Mouse (Mus musculus) midbrain, postnatal 0 days (tissue): ENCODE results near the gene Fbln2. TPM values are rescaled to one million over a fixed set of nuclear protein-coding genes. Genes with fewer than 3 reads are reported as not detected.

Experiments
- ATAC-seq: fragments of 200-750 bp; cut with Nextera tagmentation; 2 replicates; pipeline ENCODE4 v1.8.0; 2017; ENCODE audit warnings: moderate number of reproducible peaks, mild to moderate bottlenecking, moderate TSS enrichment, moderate library complexity; ENCODE audit not compliant: low FRiP score
- DNase-seq: peaks from one replicate; pipeline ENCODE4 v3.0.0-alpha.2; 2015; ENCODE audit warnings: low spot score
- H3K27ac ChIP-seq: fragments of 300-500 bp; sonication (generic); 2 replicates; pipeline ENCODE4 v1.5.1; 2014; ENCODE audit warnings: low read depth, mild to moderate bottlenecking, low read length, mixed read lengths
- H3K27me3 ChIP-seq: fragments of 300-500 bp; sonication (generic); 2 replicates; pipeline ENCODE4 v1.6.1; 2014; ENCODE audit warnings: low read length, control low read depth, mixed read lengths; ENCODE audit not compliant: insufficient read depth
- H3K36me3 ChIP-seq: fragments of 300-500 bp; sonication (generic); 2 replicates; pipeline ENCODE4 v1.6.1; 2014; ENCODE audit warnings: low read length, control low read depth, mixed read lengths; ENCODE audit not compliant: insufficient read depth
- H3K4me1 ChIP-seq: fragments of 300-500 bp; sonication (generic); 2 replicates; pipeline ENCODE4 v1.6.1; 2014; ENCODE audit warnings: mild to moderate bottlenecking, control low read depth, antibody characterized with exemption, low read length, mixed read lengths; ENCODE audit not compliant: insufficient read depth
- H3K4me2 ChIP-seq: fragments of 300-500 bp; sonication (generic); 2 replicates; pipeline ENCODE4 v1.6.1; 2014; ENCODE audit warnings: low read depth, mild to moderate bottlenecking, low read length, mixed read lengths; ENCODE audit not compliant: poor library complexity, severe bottlenecking
- H3K4me3 ChIP-seq: fragments of 300-500 bp; sonication (generic); 2 replicates; pipeline ENCODE4 v1.5.1; 2014; ENCODE audit warnings: low read depth, mild to moderate bottlenecking, low read length, moderate library complexity
- H3K9ac ChIP-seq: fragments of 300-500 bp; sonication (generic); replicated peaks from 2 replicates; pipeline ENCODE4 v1.6.1; 2014; ENCODE audit warnings: mild to moderate bottlenecking, low read length, moderate library complexity, mixed read lengths; ENCODE audit not compliant: poor library complexity, severe bottlenecking
- H3K9me3 ChIP-seq: fragments of 300-500 bp; sonication (generic); 2 replicates; pipeline ENCODE4 v1.6.1; 2016; ENCODE audit warnings: low read length, control low read depth
- CTCF ChIP-seq: IDR thresholded peaks from 2 replicates; pipeline ENCODE4 v1.5.1; 2016; ENCODE audit warnings: antibody characterized with exemption, mild to moderate bottlenecking
- WGBS: fragments of 180-500 bp; shearing (Covaris S2); extraction: QIAGEN DNeasy Blood & Tissue Kit; methylation state at CpG from one replicate; pipeline ENCODE4 v1.1.7; 2014; 5-methylcytosine and 5-hydroxymethylcytosine counted together
- polyA plus RNA-seq: library from polyadenylated mRNA; unstranded; fragments of >200 nt; fragmentation: Nextera tagmentation; extraction: Ambion mirVana; gene quantifications from 2 replicates; pipeline ENCODE4 v1.2.1, GENCODE M21; 2015
- total RNA-seq: library from RNA; depleted of rRNA; stranded (reverse); fragments of >200 nt; gene quantifications from 2 replicates; pipeline ENCODE4 v1.2.3, GENCODE M21; 2014; rRNA removed

Fbln2 gene
- total and polyA plus RNA-seq, 2 experiments from 2014 or later = 12.1 to 33.5 TPM

DNA sequence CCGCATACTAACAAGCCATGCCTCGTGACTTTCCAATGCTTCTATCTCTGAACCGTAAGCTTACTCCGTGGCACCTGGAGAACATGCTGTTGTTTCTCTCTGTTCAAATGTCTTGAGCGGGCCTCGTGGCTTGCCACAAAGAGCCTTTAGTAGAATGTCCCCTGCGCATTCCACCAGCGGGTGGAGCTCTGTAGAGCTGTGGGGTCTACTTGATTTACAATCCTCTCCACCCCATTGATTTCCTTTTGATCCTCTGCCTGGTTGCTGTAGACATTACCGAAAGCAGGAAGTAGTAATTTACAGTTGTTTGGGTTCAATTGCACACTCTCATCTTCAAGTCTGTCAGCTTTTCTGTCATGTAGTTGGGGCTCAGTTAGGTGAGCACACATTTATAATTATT lies 100.2 kb downstream of the Fbln2 start:
- ATAC-seq = no peak
- no peak for DNase-seq

More for the DNA sequence above, 100.2 kb downstream of the Fbln2 start:
- H3K27me3 ChIP-seq = no peaks in the 10 kb centered on the region
- 70% methylated on average over 9 of the region's 9 CpGs for WGBS
- H3K9ac ChIP-seq = no peak overlapping the region
- no peaks in the 10 kb centered on the region for H3K36me3 ChIP-seq
- H3K4me2 ChIP-seq = no peak overlapping the region
- no peaks in the 10 kb centered on the region for H3K4me1 ChIP-seq
- H3K27ac ChIP-seq = no peak overlapping the region
- no peak overlapping the region for H3K4me3 ChIP-seq
- peaks cover 3% of the 10 kb centered on the region; the same call in 1 of the 2 replicates for H3K9me3 ChIP-seq
- no peak for TF ChIP-seq CTCF

Other genes starting within 250 kb of the Fbln2 start
- gene Iqsec1, start 223.8 kb upstream of the Fbln2 start, total RNA-seq = 149 and 151 TPM in 2 replicates
- 29.0 and 34.5 TPM in 2 replicates for gene Iqsec1, start 223.8 kb upstream of the Fbln2 start, polyA plus RNA-seq
- gene Nup210, start 95.6 kb upstream of the Fbln2 start, total RNA-seq = 58.3 and 67.8 TPM in 2 replicates
- 16.2 and 17.2 TPM in 2 replicates for gene Nup210, start 95.6 kb upstream of the Fbln2 start, polyA plus RNA-seq
- 104 and 121 TPM in 2 replicates for gene Hdac11, start 55.8 kb upstream of the Fbln2 start, total RNA-seq
- gene Hdac11, start 55.8 kb upstream of the Fbln2 start, polyA plus RNA-seq = 55.2 and 59.1 TPM in 2 replicates
- 12.9 TPM in 2 replicates for gene Wnt7a, start 198.9 kb downstream of the Fbln2 start, total RNA-seq
- gene Wnt7a, start 198.9 kb downstream of the Fbln2 start, polyA plus RNA-seq = 6.4 and 8.5 TPM in 2 replicates